Mouse (Mus musculus) CD8-positive naive resting alpha-beta T cell, adult 2 months (primary cell): ENCODE data around the gene Fabp3.

Experiments
- DNase-seq, 2 experiments: peaks; one replicate each; pipeline ENCODE4 v3.0.0; 2022; ENCODE audit warnings: low read depth in 2 of 2, low spot score in 2 of 2

Fabp3 gene

GRCm38 (mm10) chr4:130294513-130294912, 13.9 kb upstream of the Fabp3 start:
- DNase-seq, result no peak

- no peak for DNase-seq
Observed at GRCm38 (mm10) chr4:130295047-130295745, 13.2 kb upstream of the Fabp3 start.

- no peak for DNase-seq
Observed at GRCm38 (mm10) chr4:130296243-130296965, 12.0 kb upstream of the Fabp3 start.

- DNase-seq, result no peak
Observed at GRCm38 (mm10) chr4:130297123-130297529, 11.3 kb upstream of the Fabp3 start.

GRCm38 (mm10) chr4:130298877-130299628, 9.3 kb upstream of the Fabp3 start:
- DNase-seq, result no peak

- DNase-seq, result no peak
Observed at GRCm38 (mm10) chr4:130299629-130300018, 8.8 kb upstream of the Fabp3 start.

GRCm38 (mm10) chr4:130302285-130302870, 6.0 kb upstream of the Fabp3 start:
- DNase-seq, result no peak

- DNase-seq, result no peak
Observed at GRCm38 (mm10) chr4:130304746-130305145, 3.6 kb upstream of the Fabp3 start.

- DNase-seq, result no peak
Observed at GRCm38 (mm10) chr4:130306796-130307630, 1.4 kb upstream of the Fabp3 start.

GRCm38 (mm10) chr4:130307851-130308230, 554 bp upstream of the Fabp3 start:
- no peak for DNase-seq

GRCm38 (mm10) chr4:130309254-130309653, 859 bp downstream of the Fabp3 start:
- DNase-seq, result no peak

- DNase-seq, result no peak
Observed at GRCm38 (mm10) chr4:130312526-130312925, 4.1 kb downstream of the Fabp3 start.

- DNase-seq, result no peak
Observed at GRCm38 (mm10) chr4:130313552-130313951, 5.2 kb downstream of the Fabp3 start.

- no peak for DNase-seq
Observed at GRCm38 (mm10) chr4:130315771-130316527, 7.6 kb downstream of the Fabp3 start.

GRCm38 (mm10) chr4:130316691-130317090, 8.3 kb downstream of the Fabp3 start:
- no peak for DNase-seq

GRCm38 (mm10) chr4:130318122-130318521, 9.7 kb downstream of the Fabp3 start:
- DNase-seq, result no peak

GRCm38 (mm10) chr4:130319564-130319963, 11.2 kb downstream of the Fabp3 start:
- DNase-seq, result no peak

GRCm38 (mm10) chr4:130321640-130322039, 13.2 kb downstream of the Fabp3 start:
- no peak for DNase-seq

GRCm38 (mm10) chr4:130322567-130322966, 14.2 kb downstream of the Fabp3 start:
- DNase-seq, result no peak

- DNase-seq, result no peak
Observed at GRCm38 (mm10) chr4:130323165-130323564, 14.8 kb downstream of the Fabp3 start.
